Mouse (Mus musculus): Measurements from ENCODE around the gene March4.

DNA sequence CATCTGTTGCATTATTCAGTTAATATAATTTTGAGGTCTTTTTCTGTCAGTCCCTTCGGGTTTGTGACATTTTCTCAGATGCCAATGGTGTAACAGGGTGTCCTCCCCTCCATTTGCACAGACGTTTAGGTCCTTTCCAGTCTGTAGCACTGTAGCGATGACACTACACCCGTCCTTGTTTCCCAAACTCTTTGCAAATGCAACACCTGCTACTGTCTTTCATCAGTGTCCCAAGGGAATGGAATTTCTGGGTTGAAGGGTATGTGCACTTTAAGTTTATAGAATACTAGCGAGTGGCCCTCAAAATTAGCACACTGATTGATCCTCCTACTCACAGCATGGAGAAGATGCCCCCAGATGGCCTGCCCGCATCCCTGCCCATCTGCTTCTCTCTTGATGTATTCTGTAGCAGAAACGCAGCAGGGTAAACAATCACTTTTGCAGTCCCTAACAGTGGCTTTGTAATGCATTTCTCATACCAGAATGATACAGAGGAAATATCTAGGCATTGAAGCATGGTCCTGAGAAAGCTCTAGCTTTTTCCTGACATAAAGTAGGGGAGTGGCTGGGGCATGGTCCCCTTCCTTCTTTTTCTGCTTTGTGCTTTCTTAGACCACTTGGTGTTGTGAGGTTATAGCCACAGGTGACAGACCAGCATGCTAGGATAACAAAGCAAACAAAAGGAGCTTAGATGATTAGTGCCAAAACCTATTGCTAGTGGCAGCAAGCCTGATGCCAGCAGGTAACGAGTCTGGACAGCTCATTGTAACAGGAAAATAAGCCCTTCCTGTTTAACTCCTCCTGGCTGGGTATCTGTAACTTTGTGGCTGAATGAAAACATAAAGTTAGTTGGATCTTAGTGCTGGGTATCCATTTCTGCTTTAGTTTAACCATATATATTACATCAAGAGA is 117.7 kb downstream of the March4 start:
- TF ChIP-seq CTCF (IDR thresholded peaks at IDR 0.05; ENCODE audit: low read depth), result no peak
- no peak for TF ChIP-seq EP300 (IDR thresholded peaks at IDR 0.05; ENCODE audit: low read depth)

All from liver, postnatal 0 days (tissue).